Mouse (Mus musculus): ENCODE measurements at regions not wholly inside any gene's neighbourhood (a gene's known extent, or its start where the extent isn't known, plus 50 kb on each side); places are given as distances from the start of the nearest gene placed in this dataset.

- no peak for DNase-seq
These were observed 60.3 kb downstream of the 4930544G11Rik start for GRCm38 (mm10) chr6:66012675-66013074.

DNA sequence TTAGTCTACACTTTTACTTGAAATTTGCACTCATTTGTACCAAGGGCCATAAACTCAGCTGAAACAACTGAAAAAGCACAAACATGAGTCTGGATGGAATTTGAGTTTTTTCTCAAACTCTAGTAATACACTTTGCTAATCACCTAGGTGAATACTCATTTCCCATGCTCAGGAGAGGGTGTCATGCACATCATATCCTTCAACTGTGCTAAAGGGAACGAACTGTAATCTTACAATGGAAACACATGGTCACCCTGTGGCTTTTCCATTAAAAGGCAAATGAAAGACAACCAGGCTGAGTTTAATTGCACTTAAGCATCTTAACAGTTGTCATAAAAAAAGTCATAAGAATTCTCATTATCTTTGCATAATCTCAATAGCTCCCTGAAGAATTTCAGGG lies 71.1 kb downstream of the 4930544G11Rik start:
- no peak for DNase-seq

GRCm38 (mm10) chr6:66036789-66037188 lies 84.4 kb downstream of the 4930544G11Rik start:
- no peak for DNase-seq

- no peak for DNase-seq
These were observed 99.4 kb downstream of the 4930544G11Rik start for GRCm38 (mm10) chr6:66051852-66052251.

DNA sequence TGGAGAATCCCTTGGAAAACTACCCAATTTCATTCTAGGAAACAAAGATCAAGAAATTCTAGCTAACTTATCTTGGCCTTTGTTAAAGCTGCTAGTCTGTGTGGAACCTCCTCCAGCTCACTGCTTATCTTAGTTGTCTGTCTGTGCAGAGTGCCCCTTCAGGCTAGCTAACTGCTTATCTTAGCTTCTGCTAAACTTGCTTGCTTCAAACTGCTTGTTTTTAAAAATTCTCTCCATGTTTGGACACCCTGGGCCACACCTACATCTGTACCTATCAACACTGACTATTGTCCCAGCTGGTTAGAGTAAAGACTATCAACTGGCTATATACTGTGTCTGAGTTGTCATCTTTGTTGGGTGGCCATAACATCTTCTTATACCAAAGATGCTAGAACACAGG lies 100.0 kb downstream of the 4930544G11Rik start:
- no peak for DNase-seq

DNA sequence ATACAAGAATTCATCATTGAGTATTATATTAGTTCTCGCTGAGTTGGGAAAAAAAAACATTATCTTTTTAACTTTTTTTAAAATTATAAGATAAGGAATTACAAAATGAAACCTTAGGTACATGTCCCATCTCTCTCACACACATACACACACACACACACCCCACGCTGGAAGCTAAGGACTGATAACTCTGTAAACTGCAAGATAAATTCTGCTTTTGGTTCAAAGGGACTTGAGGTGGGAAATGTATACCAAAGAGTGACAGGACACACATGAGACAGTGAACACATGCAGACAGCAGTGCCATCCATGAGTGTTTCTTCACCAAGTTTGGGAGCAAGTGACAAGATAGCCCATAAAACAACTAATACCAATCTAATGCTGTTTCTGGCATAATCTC lies 100.8 kb downstream of the 4930544G11Rik start:
- DNase-seq = no peak

DNA sequence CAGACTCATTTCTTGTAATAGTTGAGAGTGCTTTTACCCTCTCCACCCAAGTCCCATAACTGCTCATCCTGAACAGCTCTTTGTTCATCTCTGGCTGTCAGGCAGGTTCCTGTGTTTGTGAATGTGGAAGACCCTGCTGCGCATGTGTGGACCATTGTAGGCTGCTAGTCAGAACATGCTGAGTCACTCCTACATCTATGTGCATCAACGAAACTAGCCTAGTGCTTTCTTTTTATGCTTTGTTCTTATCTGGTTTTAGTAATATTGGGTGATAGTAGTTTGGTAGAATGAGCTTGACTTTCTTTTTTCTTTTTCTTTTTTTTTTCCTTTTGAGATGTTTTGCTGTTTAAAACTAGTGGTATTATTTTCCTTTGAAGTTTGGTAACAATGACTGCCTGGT lies 116.5 kb downstream of the 4930544G11Rik start:
- peak in 1 of 2 experiments; percentile 15 for DNase-seq

- no peak for DNase-seq
These were observed 125.0 kb downstream of the 4930544G11Rik start for GRCm38 (mm10) chr6:66077445-66077844.

GRCm38 (mm10) chr6:66078769-66079168 lies 126.4 kb downstream of the 4930544G11Rik start:
- DNase-seq = no peak

DNA sequence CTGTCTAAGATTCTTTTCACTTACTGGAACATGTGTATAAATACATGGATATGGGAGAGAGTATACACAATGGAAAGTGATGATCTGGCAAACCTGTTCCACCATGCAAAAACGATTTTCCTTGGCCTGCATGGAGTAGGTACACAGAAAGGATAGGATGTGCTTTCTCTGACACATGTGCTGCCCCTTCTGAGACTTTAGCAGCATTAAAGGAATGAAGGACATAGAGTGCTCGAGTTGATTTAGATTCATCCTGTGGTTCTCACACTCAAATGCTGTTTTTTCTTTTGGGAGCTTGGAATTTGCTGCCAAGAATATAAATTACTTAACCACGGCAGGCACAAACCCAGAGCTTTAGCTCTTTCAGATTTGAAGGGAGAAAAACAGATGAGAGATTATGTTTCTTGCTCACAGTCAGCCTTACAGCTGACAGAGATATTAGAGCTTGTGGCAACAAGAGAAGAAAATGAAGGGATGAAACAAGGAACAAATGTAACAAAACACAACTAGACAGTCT lies 149.2 kb downstream of the 4930544G11Rik start:
- no peak for DNase-seq

DNA sequence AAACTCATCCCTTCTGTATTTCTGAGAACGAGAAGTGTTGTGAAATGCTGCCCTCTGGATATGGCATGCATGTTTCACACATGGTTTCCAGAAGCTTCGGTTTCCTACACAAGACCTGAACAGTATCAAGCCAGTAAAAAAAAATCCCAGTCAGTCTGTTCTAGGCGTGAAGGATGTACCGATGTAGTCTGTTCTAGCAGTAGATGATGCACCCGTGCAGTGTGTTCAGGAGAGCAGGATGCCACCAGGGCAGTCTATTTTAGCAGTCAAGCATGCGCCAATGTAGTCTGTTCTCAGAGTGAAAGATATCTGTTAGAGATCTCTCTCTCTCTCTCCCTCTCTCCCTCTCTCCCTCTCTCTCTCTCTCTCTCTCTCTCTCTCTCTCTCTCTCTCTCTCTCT lies 162.0 kb downstream of the 4930544G11Rik start:
- DNase-seq = no peak

DNA sequence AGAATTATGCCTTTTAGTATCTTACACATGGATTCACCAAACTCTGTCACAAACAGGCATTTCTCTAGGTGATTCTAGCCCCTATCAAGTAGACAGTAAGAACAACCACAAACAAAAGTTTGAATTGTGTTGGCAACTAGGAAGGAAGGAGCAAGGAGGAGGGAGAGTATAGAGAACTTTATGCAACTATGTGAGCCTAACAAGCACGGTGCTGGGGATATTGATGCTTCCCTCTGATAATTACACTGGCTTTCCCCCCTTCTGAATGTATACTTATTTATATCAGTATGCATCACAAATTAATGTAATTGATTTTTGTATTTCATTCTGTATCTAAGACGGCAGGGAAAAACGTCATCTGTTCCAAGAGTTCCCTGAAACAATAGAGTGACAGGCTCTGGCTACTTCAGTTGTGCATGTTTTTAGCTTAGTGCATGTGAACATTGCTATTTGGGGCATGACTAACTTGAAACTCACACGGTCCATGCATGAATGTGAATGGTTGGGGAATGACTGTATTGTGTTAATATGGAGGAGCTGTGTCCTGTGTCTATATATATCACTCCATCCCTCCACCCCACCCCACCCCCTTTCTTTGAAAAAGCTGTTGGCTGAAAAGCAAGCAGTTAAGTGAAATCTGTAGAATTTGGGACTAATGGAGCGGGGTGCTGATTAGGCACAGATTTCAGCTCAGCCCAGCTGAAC lies 169.2 kb downstream of the 4930544G11Rik start:
- no peak for DNase-seq

DNA sequence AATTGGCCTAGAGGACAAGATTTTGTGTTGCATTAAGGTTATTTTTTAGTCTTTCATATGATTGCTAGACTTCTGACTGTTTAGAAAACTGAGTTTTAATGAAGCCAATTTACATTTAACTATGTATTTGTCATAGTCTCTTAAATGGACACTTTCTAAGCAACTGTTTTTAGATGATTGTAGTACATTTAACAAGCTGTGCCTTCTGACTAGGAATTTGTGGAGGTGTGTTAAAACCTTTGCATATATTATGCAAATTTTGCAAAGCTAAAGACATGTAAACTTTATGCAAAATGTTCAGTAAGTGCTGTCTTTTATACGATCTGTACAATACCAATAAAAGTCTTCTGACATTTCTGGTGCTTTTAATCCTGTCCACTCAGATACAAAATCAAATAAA lies 171.9 kb downstream of the 4930544G11Rik start:
- DNase-seq = no peak

- DNase-seq = peak; percentile 55 to 76
These were observed 199.4 kb downstream of the 4930544G11Rik start for GRCm38 (mm10) chr6:66151786-66152185.

DNA sequence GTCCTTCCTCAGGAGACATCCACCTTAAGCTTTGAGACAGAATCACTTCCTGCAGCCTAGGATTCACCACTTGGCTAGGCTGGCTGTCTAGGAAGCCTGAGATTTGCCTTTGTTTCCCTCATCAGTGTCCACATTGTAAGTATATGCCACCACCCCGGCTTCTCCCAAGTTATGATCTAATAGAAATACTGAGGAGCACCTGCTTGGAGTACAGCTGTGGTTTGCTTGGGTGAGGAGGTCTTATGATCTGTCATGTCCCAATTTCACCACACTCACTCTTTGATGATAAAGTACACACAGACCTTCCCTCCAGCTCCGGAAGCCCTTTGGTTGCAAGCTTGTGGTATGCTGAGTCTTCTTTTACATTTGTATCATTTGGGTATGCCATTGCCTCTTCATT lies 202.4 kb downstream of the 4930544G11Rik start:
- peak; percentile 55 to 57 for DNase-seq

- DNase-seq = no peak
These were observed 208.4 kb downstream of the 4930544G11Rik start for GRCm38 (mm10) chr6:66160805-66161204.

- DNase-seq = no peak
These were observed 216.5 kb downstream of the 4930544G11Rik start for GRCm38 (mm10) chr6:66168913-66169312.

DNA sequence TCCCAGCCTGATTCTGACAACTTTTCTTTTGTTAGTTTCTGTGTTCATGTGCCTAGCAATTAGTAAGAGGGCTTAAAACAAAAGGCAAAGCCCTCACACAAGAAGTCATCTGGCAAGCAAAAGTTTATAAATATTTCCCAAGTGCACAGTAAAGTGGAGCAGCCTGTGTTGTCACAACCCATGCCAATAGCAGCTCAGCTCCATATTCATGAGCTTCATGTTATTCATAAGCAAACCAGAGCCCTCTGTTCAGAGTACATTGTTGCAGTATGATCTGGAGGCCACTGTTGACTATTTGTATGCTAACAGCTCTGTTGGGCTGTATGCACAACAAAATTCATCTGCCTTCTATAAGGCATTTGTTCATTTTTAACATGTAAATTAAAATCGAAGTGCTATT lies 245.6 kb downstream of the 4930544G11Rik start:
- DNase-seq = no peak

DNA sequence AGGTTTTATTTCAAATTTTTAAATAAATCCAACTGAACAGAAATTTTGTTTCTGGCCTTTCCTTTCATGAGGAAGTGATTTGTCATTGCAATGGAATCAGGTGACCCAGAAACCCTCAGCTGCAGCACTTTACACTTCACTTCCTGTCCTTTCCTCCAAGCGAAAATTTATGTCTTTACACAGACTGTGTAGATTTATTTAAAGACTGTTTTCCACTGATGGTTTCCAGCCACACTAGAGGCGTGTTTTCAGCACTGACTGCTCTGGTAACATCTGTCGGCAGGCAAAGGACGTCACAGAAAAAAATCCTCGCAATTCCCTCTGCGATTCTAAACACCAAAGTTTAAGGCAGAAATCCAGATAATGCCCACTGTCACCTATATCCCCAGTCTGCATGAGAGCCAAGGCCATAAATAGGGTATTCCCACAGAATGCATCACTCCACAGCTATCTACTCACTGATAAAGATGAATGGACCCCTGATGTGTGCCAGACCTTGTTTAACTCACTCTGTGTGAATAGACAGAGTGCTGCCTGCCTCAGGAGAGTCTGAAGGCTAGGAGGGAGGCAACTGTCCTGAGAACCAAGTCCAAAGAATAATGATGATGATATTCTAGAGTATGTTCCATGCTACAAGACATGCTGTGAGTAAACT lies 247.9 kb downstream of the 4930544G11Rik start:
- peak; percentile 7 to 11 for DNase-seq

- no peak for DNase-seq
These were observed 254.0 kb downstream of the 4930544G11Rik start for GRCm38 (mm10) chr6:66206197-66206925.

GRCm38 (mm10) chr6:66217543-66217942 lies 265.1 kb downstream of the 4930544G11Rik start:
- no peak for DNase-seq

- DNase-seq = no peak
These were observed 271.9 kb downstream of the 4930544G11Rik start for GRCm38 (mm10) chr6:66224164-66224903.

GRCm38 (mm10) chr6:66236368-66236767 lies 284.0 kb downstream of the 4930544G11Rik start:
- DNase-seq = no peak
